26 mouse cellular contexts compared by ENCODE assay signal in genomic region chr8:86485411-86485810, GRCm38 (mm10).
"Had no signal": no experiment of that assay in that cellular context is flagged by ENCODE, and none has a peak within 500 bp of the region (broad histone marks: within the 10 kb centered on the region; RNA-seq: fewer than 3 reads in every experiment).

No protein-coding gene starts in this region.

- H3K4me2 ChIP-seq: heart, embryonic 12.5 days; hindbrain, embryonic 12.5 days; hindbrain, embryonic 14.5 days; intestine, embryonic 15.5 days; limb, embryonic 12.5 days; liver, embryonic 11.5 days; liver, embryonic 13.5 days; liver, embryonic 15.5 days had no signal

- H3K9ac ChIP-seq: heart, embryonic 12.5 days; hindbrain, embryonic 12.5 days; hindbrain, embryonic 14.5 days; intestine, embryonic 15.5 days; limb, embryonic 12.5 days; liver, embryonic 13.5 days; liver, embryonic 15.5 days; liver, postnatal 0 days had no signal

- H3K36me3 ChIP-seq: heart, embryonic 10.5 days; heart, embryonic 12.5 days; hindbrain, embryonic 10.5 days; hindbrain, embryonic 12.5 days; intestine, embryonic 15.5 days; limb, embryonic 10.5 days; limb, embryonic 12.5 days; liver, embryonic 13.5 days; liver, embryonic 15.5 days had no signal

- DNase-seq: gastrocnemius, adult 2 months; gastrocnemius, postnatal 10 days; gastrocnemius, postnatal 25 days; heart, postnatal 14 days; heart, postnatal 4 days; kidney, postnatal 4 days; liver; liver, embryonic 13.5 days; liver, postnatal 0 days had no signal

- H3K27me3 ChIP-seq: heart, embryonic 12.5 days; hindbrain, embryonic 12.5 days; intestine, embryonic 15.5 days; limb, embryonic 12.5 days; liver, embryonic 13.5 days; liver, embryonic 15.5 days had no signal

- H3K4me3 ChIP-seq: gastrocnemius, adult 2 months; heart, adult 2 months; heart, embryonic 10.5 days; heart, embryonic 12.5 days; hindbrain, embryonic 10.5 days; hindbrain, embryonic 12.5 days; intestine, embryonic 15.5 days; layer of hippocampus, adult 2 months; left cerebral cortex, adult 2 months; limb, embryonic 10.5 days; limb, embryonic 12.5 days; liver, embryonic 13.5 days; liver, embryonic 15.5 days had no signal

- H3K9me3 ChIP-seq: heart, embryonic 10.5 days; heart, embryonic 12.5 days; hindbrain, embryonic 10.5 days; hindbrain, embryonic 12.5 days; intestine, embryonic 15.5 days; limb, embryonic 10.5 days; limb, embryonic 12.5 days; liver, embryonic 13.5 days; liver, embryonic 15.5 days had no signal

- H3K4me1 ChIP-seq: heart, embryonic 10.5 days; heart, embryonic 12.5 days; hindbrain, embryonic 10.5 days; hindbrain, embryonic 12.5 days; intestine, embryonic 15.5 days; limb, embryonic 10.5 days; limb, embryonic 12.5 days; liver, embryonic 13.5 days; liver, embryonic 15.5 days had no signal

- H3K27ac ChIP-seq: gastrocnemius, adult 2 months; heart, adult 2 months; heart, embryonic 10.5 days; hindbrain, embryonic 10.5 days; hindbrain, embryonic 12.5 days; hindbrain, embryonic 14.5 days; intestine, embryonic 15.5 days; kidney, postnatal 0 days; layer of hippocampus, adult 2 months; left cerebral cortex, adult 2 months; limb, embryonic 10.5 days; limb, embryonic 12.5 days; liver, embryonic 13.5 days; liver, embryonic 15.5 days had no signal

- ATAC-seq: hindbrain, embryonic 16.5 days; inflammation-experienced regulatory T-cells, adult 6 months; intestine, embryonic 15.5 days; intestine, postnatal 0 days; liver, postnatal 0 days had no signal
